Mouse (Mus musculus): ENCODE measurements around the gene Arntl. TPM values are rescaled to one million over a fixed set of nuclear protein-coding genes. Genes with fewer than 3 reads are reported as not detected.
A peak's percentile ranks its signal among the peaks of the same experiment; 100 is the strongest.

Gene Arntl
- total and polyA plus RNA-seq, 3 experiments = 4.6 to 29.9 (median 23.8) TPM

- no peak overlapping the region for H3K4me3 ChIP-seq (ENCODE audit: low read depth, low read length)
- H3K27me3 ChIP-seq (ENCODE audit: insufficient read depth, low read length) = peaks cover 8% of the 10 kb centered on the region; the same call in 1 of the 2 replicates
- TF ChIP-seq TAL1 (conservative IDR thresholded peaks at IDR 0.05; ENCODE audit: low read depth, low read length) (no peak), POLR2AphosphoS5 (IDR thresholded peaks at IDR 0.05; ENCODE audit: insufficient replicate concordance, low read depth, low read length) (no peak), GATA2 (IDR thresholded peaks at IDR 0.05; ENCODE audit: borderline replicate concordance, low read depth, low read length) (no peak), GATA1 (IDR thresholded peaks at IDR 0.05; ENCODE audit: borderline replicate concordance, low read length) (no peak)
- H3K4me1 ChIP-seq (ENCODE audit: insufficient read depth, low read depth, low read length) = no peaks in the 10 kb centered on the region
- no peaks in the 10 kb centered on the region for H3K9me3 ChIP-seq (replicated peaks)
- no peaks in the 10 kb centered on the region for H3K36me3 ChIP-seq (replicated peaks)
- DNase-seq (ENCODE audit: low spot score) (no peak), ATAC-seq (ENCODE audit: extremely low read depth, insufficient number of reproducible peaks, low FRiP score, poor library complexity, severe bottlenecking) (no peak)
These were observed 17.4 kb downstream of the Arntl start for GRCm38 (mm10) chr7:113224620-113225019.

GRCm38 (mm10) chr7:113228498-113228897, 21.2 kb downstream of the Arntl start:
- Histone ChIP-seq H3K36me3 (replicated peaks) (no peaks in the 10 kb centered on the region), H3K4me3 (ENCODE audit: low read depth, low read length) (no peak overlapping the region), H3K4me1 (ENCODE audit: insufficient read depth, low read depth, low read length) (no peaks in the 10 kb centered on the region), H3K9me3 (replicated peaks) (no peaks in the 10 kb centered on the region), H3K27me3 (ENCODE audit: insufficient read depth, low read length) (peaks cover 12% of the 10 kb centered on the region; the same call in 1 of the 2 replicates)
- DNase-seq (ENCODE audit: low spot score) (no peak), ATAC-seq (ENCODE audit: extremely low read depth, insufficient number of reproducible peaks, low FRiP score, poor library complexity, severe bottlenecking) (no peak)
- no peak for TF ChIP-seq POLR2AphosphoS5 (IDR thresholded peaks at IDR 0.05; ENCODE audit: insufficient replicate concordance, low read depth, low read length)
- no peak for TF ChIP-seq CTCF (IDR thresholded peaks at IDR 0.05; ENCODE audit: low read depth, low read length)
- no peak for TF ChIP-seq TAL1 (conservative IDR thresholded peaks at IDR 0.05; ENCODE audit: low read depth, low read length)
- no peak for TF ChIP-seq GATA2 (IDR thresholded peaks at IDR 0.05; ENCODE audit: borderline replicate concordance, low read depth, low read length)
- TF ChIP-seq GATA1 (IDR thresholded peaks at IDR 0.05; ENCODE audit: borderline replicate concordance, low read length) = no peak

GRCm38 (mm10) chr7:113236135-113236534, 28.9 kb downstream of the Arntl start:
- ATAC-seq (ENCODE audit: extremely low read depth, insufficient number of reproducible peaks, low FRiP score, poor library complexity, severe bottlenecking) = no peak
- Histone ChIP-seq H3K27me3 (ENCODE audit: insufficient read depth, low read length) (peaks cover 4% of the 10 kb centered on the region; the same call in 1 of the 2 replicates), H3K9me3 (replicated peaks) (no peaks in the 10 kb centered on the region), H3K36me3 (replicated peaks) (no peaks in the 10 kb centered on the region), H3K4me3 (ENCODE audit: low read depth, low read length) (no peak overlapping the region), H3K4me1 (ENCODE audit: insufficient read depth, low read depth, low read length) (no peaks in the 10 kb centered on the region)
- no peak for DNase-seq (ENCODE audit: low spot score)
- TF ChIP-seq GATA2 (IDR thresholded peaks at IDR 0.05; ENCODE audit: borderline replicate concordance, low read depth, low read length) (no peak), CTCF (IDR thresholded peaks at IDR 0.05; ENCODE audit: low read depth, low read length) (no peak), POLR2AphosphoS5 (IDR thresholded peaks at IDR 0.05; ENCODE audit: insufficient replicate concordance, low read depth, low read length) (no peak), TAL1 (conservative IDR thresholded peaks at IDR 0.05; ENCODE audit: low read depth, low read length) (no peak), GATA1 (IDR thresholded peaks at IDR 0.05; ENCODE audit: borderline replicate concordance, low read length) (no peak)

- no peak for DNase-seq (ENCODE audit: low spot score)
- ATAC-seq (ENCODE audit: extremely low read depth, insufficient number of reproducible peaks, low FRiP score, poor library complexity, severe bottlenecking) = no peak
- no peak for TF ChIP-seq POLR2AphosphoS5 (IDR thresholded peaks at IDR 0.05; ENCODE audit: insufficient replicate concordance, low read depth, low read length)
- no peak for TF ChIP-seq CTCF (IDR thresholded peaks at IDR 0.05; ENCODE audit: low read depth, low read length)
- no peak overlapping the region for H3K4me3 ChIP-seq (ENCODE audit: low read depth, low read length)
- no peaks in the 10 kb centered on the region for H3K9me3 ChIP-seq (replicated peaks)
- H3K4me1 ChIP-seq (ENCODE audit: insufficient read depth, low read depth, low read length) = no peaks in the 10 kb centered on the region
- H3K27me3 ChIP-seq (ENCODE audit: insufficient read depth, low read length) = peaks cover 4% of the 10 kb centered on the region; the same call in 1 of the 2 replicates
- H3K36me3 ChIP-seq (replicated peaks) = no peaks in the 10 kb centered on the region
These were observed 31.1 kb downstream of the Arntl start for GRCm38 (mm10) chr7:113238365-113238764.

- no peak for ATAC-seq (ENCODE audit: extremely low read depth, insufficient number of reproducible peaks, low FRiP score, poor library complexity, severe bottlenecking)
- Histone ChIP-seq H3K9me3 (replicated peaks) (no peaks in the 10 kb centered on the region), H3K4me1 (ENCODE audit: insufficient read depth, low read depth, low read length) (no peaks in the 10 kb centered on the region), H3K27me3 (ENCODE audit: insufficient read depth, low read length) (peaks cover 4% of the 10 kb centered on the region; the same call in 1 of the 2 replicates), H3K4me3 (ENCODE audit: low read depth, low read length) (no peak overlapping the region), H3K36me3 (replicated peaks) (no peaks in the 10 kb centered on the region)
- no peak for DNase-seq (ENCODE audit: low spot score)
- TF ChIP-seq TAL1 (conservative IDR thresholded peaks at IDR 0.05; ENCODE audit: low read depth, low read length) = no peak
- no peak for TF ChIP-seq POLR2AphosphoS5 (IDR thresholded peaks at IDR 0.05; ENCODE audit: insufficient replicate concordance, low read depth, low read length)
- no peak for TF ChIP-seq GATA1 (IDR thresholded peaks at IDR 0.05; ENCODE audit: borderline replicate concordance, low read length)
- no peak for TF ChIP-seq GATA2 (IDR thresholded peaks at IDR 0.05; ENCODE audit: borderline replicate concordance, low read depth, low read length)
- no peak for TF ChIP-seq CTCF (IDR thresholded peaks at IDR 0.05; ENCODE audit: low read depth, low read length)
These were observed 32.3 kb downstream of the Arntl start for GRCm38 (mm10) chr7:113239448-113240130.

- DNase-seq (ENCODE audit: low spot score) (no peak), ATAC-seq (ENCODE audit: extremely low read depth, insufficient number of reproducible peaks, low FRiP score, poor library complexity, severe bottlenecking) (no peak)
- TF ChIP-seq TAL1 (conservative IDR thresholded peaks at IDR 0.05; ENCODE audit: low read depth, low read length) (0 out of 2 replicates have a peak, but pooled peaks have one; percentile 4), CTCF (IDR thresholded peaks at IDR 0.05; ENCODE audit: low read depth, low read length) (no peak)
- Histone ChIP-seq H3K9me3 (replicated peaks) (no peaks in the 10 kb centered on the region), H3K27me3 (ENCODE audit: insufficient read depth, low read length) (peaks cover 7% of the 10 kb centered on the region; the same call in 1 of the 2 replicates), H3K36me3 (replicated peaks) (no peaks in the 10 kb centered on the region), H3K4me1 (ENCODE audit: insufficient read depth, low read depth, low read length) (no peaks in the 10 kb centered on the region), H3K4me3 (ENCODE audit: low read depth, low read length) (no peak overlapping the region)
These were observed 33.2 kb downstream of the Arntl start for GRCm38 (mm10) chr7:113240438-113240837.

All from G1E (cell line).